Mouse (Mus musculus): ENCODE data around the gene Gm28308.

- no peak for TF ChIP-seq CTCF (IDR thresholded peaks at IDR 0.05; ENCODE audit: extremely low read depth, insufficient read depth, insufficient read length, insufficient replicate concordance)
- TF ChIP-seq POLR2A (IDR thresholded peaks at IDR 0.05; ENCODE audit: low read depth, low read length) = no peak
These were observed 50.4 kb downstream of the Gm28308 start for GRCm38 (mm10) chr6:52162611-52163365.
